Mouse (Mus musculus): Measurements from ENCODE around the gene Ndufv1.
"Not testable (repeated sequence)": the region's sequence is repeated elsewhere in the genome, so short reads cannot be mapped to it uniquely, and the experiment has no call there.

Gene Ndufv1

DNA sequence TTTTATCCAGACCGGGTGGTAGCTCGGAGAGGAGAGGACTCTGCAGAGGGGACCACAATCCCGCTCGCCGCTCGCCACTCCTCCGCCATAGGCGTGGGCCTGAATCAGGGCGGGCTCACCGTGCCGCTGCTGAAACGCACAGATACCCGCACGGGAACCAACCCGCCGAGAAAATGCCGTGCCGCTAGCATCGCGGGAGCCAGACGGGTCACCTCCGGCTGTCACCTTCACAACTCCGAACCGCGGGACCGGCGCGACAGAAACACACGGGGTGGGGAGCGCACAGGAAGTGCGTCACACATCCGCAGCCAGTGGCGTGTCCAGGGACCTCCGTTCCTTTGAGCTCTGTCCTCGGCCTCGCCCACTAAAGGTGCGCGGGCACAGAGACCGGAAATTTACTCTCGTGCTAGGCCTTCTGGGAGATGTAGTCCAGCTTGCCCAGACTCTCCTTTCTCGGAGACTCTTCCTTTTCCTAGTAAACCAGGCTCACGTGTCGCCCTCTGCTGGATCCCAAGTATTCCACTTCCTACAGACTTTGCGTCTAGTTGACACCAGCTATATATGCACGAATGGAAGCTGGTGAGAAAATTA lies at the start of gene Ndufv1:
Gene Ndufv1, minus strand, starts transcription at position 375 of the 591 bp plus-strand sequence.
- peak; percentile 99 for DNase-seq (ENCODE audit: low read depth, low spot score)

DNA sequence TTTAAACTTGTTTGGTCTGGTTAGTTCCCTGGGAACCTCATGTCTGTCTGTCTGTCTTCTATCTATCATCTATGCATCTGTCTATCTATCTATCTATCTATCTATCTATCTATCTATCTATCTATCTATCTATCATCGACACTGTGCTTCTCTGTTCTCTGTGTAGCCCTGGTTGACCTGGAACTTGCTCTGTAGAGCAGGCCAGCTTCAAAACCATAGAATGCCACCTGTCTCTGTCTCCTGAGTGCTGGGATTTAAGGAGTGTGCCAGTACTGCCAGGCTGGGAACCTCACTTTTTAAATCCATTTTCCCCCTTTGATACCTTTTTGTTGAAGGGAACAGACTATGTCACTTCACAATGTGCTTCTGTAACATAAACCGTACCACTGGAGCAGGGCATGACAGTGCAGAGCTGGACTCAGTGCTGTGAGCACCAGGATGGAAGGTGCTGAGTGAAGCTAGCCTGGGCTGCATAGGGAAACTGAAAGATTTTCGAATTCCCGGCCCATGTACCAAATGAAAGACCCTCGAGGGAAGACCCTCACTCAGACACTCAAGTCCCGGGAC lies 48.4 kb upstream of the Ndufv1 start:
- no peak for DNase-seq (ENCODE audit: low read depth, low spot score)

DNA sequence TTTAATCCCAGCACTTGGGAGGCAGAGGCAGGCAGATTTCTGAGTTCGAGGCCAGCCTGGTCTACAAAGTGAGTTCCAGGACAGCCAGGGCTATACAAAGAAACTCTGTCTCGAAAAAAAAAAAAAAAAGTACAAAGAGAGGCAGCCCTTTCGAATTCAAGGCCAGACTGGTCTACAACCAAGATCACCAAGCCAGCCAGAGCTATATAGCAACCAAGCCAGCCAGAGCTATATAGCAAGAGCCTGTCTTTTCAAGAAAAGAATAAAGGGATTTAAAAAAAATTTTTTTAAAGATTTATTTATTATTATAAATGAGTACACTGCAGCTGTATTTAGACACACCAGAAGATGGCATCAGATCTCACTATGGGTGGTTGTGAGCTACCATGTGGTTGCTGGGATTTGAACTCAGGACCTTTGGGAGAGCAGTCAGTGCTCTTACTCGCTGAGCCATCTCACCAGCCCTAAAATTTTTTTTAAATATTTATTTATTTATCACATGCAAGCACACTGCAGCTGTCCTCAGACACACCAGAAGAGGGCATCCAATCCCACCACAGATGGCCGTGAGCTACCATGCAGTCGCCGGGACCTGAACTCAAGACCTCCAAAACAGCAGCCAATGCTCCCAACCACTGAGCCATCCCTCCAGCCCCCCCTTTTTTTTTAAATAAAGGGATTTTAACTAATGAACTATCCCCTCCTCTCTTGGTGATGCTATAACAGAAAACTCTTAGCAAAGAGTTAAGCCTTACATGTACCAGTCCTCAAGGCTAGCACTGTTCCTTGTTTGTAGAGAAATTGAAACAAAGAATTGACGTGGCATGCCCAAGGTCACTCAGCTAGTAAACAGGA lies 47.7 kb upstream of the Ndufv1 start:
- not testable (repeated sequence) for DNase-seq (ENCODE audit: low read depth, low spot score)

GRCm38 (mm10) chr19:4059069-4059740 lies 46.6 kb upstream of the Ndufv1 start, which contains the start of gene Gstp3:
TSS of gene Gstp3 (minus strand) at chr19:4059569.
- no peak for DNase-seq (ENCODE audit: low read depth, low spot score)

- DNase-seq (ENCODE audit: low read depth, low spot score), result no peak
Measured at GRCm38 (mm10) chr19:4058581-4058980, 46.0 kb upstream of the Ndufv1 start.

GRCm38 (mm10) chr19:4057962-4058361 lies 45.4 kb upstream of the Ndufv1 start:
- no peak for DNase-seq (ENCODE audit: low read depth, low spot score)

GRCm38 (mm10) chr19:4057389-4057788 lies 44.8 kb upstream of the Ndufv1 start:
- no peak for DNase-seq (ENCODE audit: low read depth, low spot score)

GRCm38 (mm10) chr19:4056727-4057126 lies 44.1 kb upstream of the Ndufv1 start:
- no peak for DNase-seq (ENCODE audit: low read depth, low spot score)

- DNase-seq (ENCODE audit: low read depth, low spot score), result no peak
Measured at GRCm38 (mm10) chr19:4055947-4056693, 43.5 kb upstream of the Ndufv1 start.

- no peak for DNase-seq (ENCODE audit: low read depth, low spot score)
Measured at GRCm38 (mm10) chr19:4055216-4055946, 42.8 kb upstream of the Ndufv1 start.

GRCm38 (mm10) chr19:4054613-4055012 lies 42.0 kb upstream of the Ndufv1 start:
- no peak for DNase-seq (ENCODE audit: low read depth, low spot score)

GRCm38 (mm10) chr19:4052516-4053030 lies 40.0 kb upstream of the Ndufv1 start:
- no peak for DNase-seq (ENCODE audit: low read depth, low spot score)

DNA sequence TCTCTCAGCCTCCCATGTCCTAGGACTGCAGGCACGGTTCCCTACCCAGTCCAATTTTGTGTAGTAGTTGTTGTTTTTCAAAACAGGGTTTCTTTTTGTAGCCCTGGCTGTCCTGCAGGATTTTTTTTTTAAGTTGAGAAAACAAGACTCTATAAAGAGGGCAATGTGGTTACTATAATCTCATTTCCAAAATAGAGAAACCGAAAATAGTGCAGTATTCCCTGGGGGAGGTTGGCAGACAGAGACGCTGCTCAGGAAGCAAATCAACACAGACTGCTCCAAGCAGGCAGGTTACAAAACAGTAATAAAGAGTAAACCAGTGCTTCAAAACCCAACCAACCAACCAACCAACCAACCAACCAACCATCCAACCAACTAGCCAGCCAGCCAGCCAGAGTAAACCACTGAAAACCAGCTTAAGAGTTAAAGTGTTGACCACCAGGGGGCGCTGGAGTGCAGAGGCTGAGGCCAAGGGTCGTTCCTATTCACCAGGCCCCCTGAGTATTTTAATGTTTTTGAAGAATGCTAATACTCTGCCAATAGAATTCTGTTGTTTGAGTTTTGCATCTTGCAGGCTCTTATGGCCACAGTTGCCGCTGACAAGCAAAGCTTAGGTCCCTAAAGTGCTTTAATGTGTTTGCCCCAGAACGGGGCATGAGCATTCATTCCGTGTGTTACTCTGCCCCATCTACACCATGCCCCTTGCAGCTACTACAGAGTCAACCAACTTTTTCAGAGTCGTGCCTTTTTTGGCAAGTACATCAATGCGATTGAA lies 39.3 kb upstream of the Ndufv1 start:
- peak; percentile 67 for DNase-seq (ENCODE audit: low read depth, low spot score)

DNA sequence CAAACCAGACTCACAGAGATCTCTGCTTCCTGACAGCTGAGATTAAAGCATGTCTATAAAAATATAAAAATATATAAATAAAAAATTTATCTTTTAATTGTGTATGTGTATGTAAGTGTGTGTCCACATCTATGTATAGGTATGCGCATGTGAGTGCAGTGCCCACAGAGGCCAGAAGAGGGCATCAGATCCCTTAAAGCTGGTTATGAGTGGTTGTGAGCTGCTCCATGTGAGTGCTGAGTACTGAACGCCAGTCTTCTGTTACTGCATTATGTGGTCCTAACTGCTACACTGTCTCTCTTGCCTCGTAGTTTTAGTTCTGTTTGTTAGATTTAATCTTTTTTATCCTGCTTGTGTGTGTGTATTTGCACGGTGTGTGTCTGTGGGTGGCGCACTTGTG lies 38.4 kb upstream of the Ndufv1 start:
- no peak for DNase-seq (ENCODE audit: low read depth, low spot score)

DNA sequence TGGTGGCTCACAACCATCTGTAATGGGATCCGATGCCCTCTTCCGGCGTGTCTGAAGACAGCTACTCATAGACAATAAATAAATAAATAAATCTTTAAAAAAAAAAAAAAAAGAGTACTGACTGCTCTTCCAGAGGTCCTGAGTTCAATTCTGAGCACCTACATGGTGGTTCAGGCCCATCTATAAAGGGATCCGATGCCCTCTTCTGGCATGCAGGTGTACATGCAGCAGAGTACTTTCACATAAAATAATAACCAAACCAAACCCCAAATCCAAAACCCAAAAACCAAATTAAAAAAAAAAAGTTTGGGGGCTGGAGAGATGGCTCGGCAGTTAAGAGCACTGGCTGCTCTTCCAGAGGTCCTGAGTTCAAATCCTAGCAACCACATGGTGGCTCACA lies 36.5 kb upstream of the Ndufv1 start:
- DNase-seq (ENCODE audit: low read depth, low spot score), result not testable (repeated sequence)

- DNase-seq (ENCODE audit: low read depth, low spot score), result peak; percentile 85
Measured at GRCm38 (mm10) chr19:4047859-4048258, 35.3 kb upstream of the Ndufv1 start.

DNA sequence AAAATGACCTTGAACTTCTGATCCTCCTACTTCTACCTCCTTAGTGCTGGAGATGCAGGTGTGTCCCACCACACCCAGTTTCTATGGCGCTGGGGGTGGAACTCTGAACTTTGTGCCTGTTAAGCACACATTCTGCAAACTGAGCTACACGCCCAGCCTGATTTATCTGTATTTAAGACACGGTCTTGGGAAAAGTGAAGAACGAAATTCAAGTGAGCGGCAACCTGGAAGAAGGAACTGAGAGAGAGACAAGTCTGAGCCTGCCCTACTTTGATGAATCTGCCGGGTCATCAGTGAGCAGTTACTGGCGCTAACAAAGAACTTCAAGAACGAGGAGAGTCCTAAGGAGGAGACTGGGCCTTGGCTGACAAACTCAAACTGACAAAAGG lies 34.3 kb upstream of the Ndufv1 start:
- no peak for DNase-seq (ENCODE audit: low read depth, low spot score)

GRCm38 (mm10) chr19:4045966-4046865 lies 33.6 kb upstream of the Ndufv1 start, which contains the start of gene Gstp2:
TSS of gene Gstp2 (minus strand) at chr19:4046023.
- peak; percentile 47 for DNase-seq (ENCODE audit: low read depth, low spot score)

- DNase-seq (ENCODE audit: low read depth, low spot score), result not testable (repeated sequence)
Measured at GRCm38 (mm10) chr19:4044109-4044508, 31.5 kb upstream of the Ndufv1 start.

Data from forelimb bud, embryonic 11.5 days (tissue).